Comparison of ENCODE assay signal across 28 mouse cellular contexts in genomic region chr9:55096870-55097269, GRCm38 (mm10). TPM values are rescaled to one million over a fixed set of nuclear protein-coding genes. Genes with fewer than 3 reads are reported as not detected.
"Had no signal": no experiment of that assay in that cellular context is flagged by ENCODE, and none has a peak within 500 bp of the region (broad histone marks: within the 10 kb centered on the region; RNA-seq: fewer than 3 reads in every experiment).

No protein-coding gene starts in this region.

- H3K36me3 ChIP-seq: embryonic facial prominence, embryonic 10.5 days; embryonic facial prominence, embryonic 12.5 days; embryonic facial prominence, embryonic 13.5 days; embryonic facial prominence, embryonic 15.5 days; forebrain, embryonic 10.5 days; forebrain, embryonic 12.5 days; forebrain, embryonic 15.5 days; heart, embryonic 10.5 days had no signal

- ATAC-seq: forebrain, embryonic 13.5 days; forebrain, embryonic 14.5 days; forebrain, embryonic 15.5 days; forebrain, embryonic 16.5 days; forebrain, postnatal 0 days had no signal

- H3K4me1 ChIP-seq: embryonic facial prominence, embryonic 12.5 days; embryonic facial prominence, embryonic 13.5 days; embryonic facial prominence, embryonic 15.5 days; forebrain, embryonic 12.5 days; forebrain, embryonic 13.5 days; forebrain, embryonic 15.5 days; heart, embryonic 10.5 days had no signal

- H3K27me3 ChIP-seq: embryonic facial prominence, embryonic 12.5 days; embryonic facial prominence, embryonic 13.5 days; embryonic facial prominence, embryonic 15.5 days; forebrain, embryonic 12.5 days; forebrain, embryonic 13.5 days; forebrain, embryonic 15.5 days had no signal

- DNase-seq: cerebellum, postnatal 10 days; cerebellum, postnatal 14 days; cerebellum, postnatal 25 days; cerebellum, postnatal 36 days; embryo, embryonic 11 days; forebrain, postnatal 0 days; gastrocnemius, adult 2 months; gastrocnemius, postnatal 10 days; gastrocnemius, postnatal 14 days; gastrocnemius, postnatal 25 days; gastrocnemius, postnatal 36 days; heart, adult 11 months; heart, adult 18-20 months; heart, adult 2 months had no signal

- H3K9ac ChIP-seq: embryonic facial prominence, embryonic 12.5 days; embryonic facial prominence, embryonic 13.5 days; embryonic facial prominence, embryonic 15.5 days; forebrain, embryonic 12.5 days; forebrain, embryonic 13.5 days; forebrain, embryonic 15.5 days; forebrain, postnatal 0 days had no signal

- H3K4me2 ChIP-seq: embryonic facial prominence, embryonic 12.5 days; embryonic facial prominence, embryonic 13.5 days; embryonic facial prominence, embryonic 15.5 days; forebrain, embryonic 12.5 days; forebrain, embryonic 13.5 days; forebrain, embryonic 15.5 days had no signal

- H3K4me3 ChIP-seq: embryonic facial prominence, embryonic 10.5 days; embryonic facial prominence, embryonic 12.5 days; embryonic facial prominence, embryonic 13.5 days; embryonic facial prominence, embryonic 15.5 days; erythroblast, embryonic 14.5 days; forebrain, embryonic 10.5 days; forebrain, embryonic 12.5 days; forebrain, embryonic 13.5 days; forebrain, embryonic 15.5 days; gastrocnemius, adult 2 months; heart, adult 2 months; heart, embryonic 10.5 days had no signal

- H3K9me3 ChIP-seq: embryonic facial prominence, embryonic 10.5 days; embryonic facial prominence, embryonic 12.5 days; embryonic facial prominence, embryonic 13.5 days; embryonic facial prominence, embryonic 15.5 days; forebrain, embryonic 10.5 days; forebrain, embryonic 12.5 days; forebrain, embryonic 13.5 days; forebrain, embryonic 15.5 days; heart, embryonic 10.5 days had no signal

- H3K27ac ChIP-seq: embryonic facial prominence, embryonic 10.5 days; embryonic facial prominence, embryonic 12.5 days; embryonic facial prominence, embryonic 13.5 days; embryonic facial prominence, embryonic 15.5 days; forebrain, embryonic 10.5 days; forebrain, embryonic 12.5 days; forebrain, embryonic 13.5 days; forebrain, embryonic 15.5 days; gastrocnemius, adult 2 months; heart, adult 2 months; heart, embryonic 10.5 days had no signal

RNA-seq across cellular contexts. Expression of gene Chrnb4, which starts 48.3 kb away (rescaled TPM):
- total RNA-seq: common myeloid progenitor, adult 5-6 weeks; gastrocnemius, adult 2 months; gastrocnemius, postnatal 14 days; granulocyte monocyte progenitor cell, adult 5-6 weeks had no signal
- polyA plus RNA-seq: erythroblast, embryonic 14.5 days had no signal
